Mouse (Mus musculus) kidney, adult 2 months (tissue): Measurements from ENCODE around the gene Pdzrn3. TPM values are rescaled to one million over a fixed set of nuclear protein-coding genes. Genes with fewer than 3 reads are reported as not detected.

ENCODE experiments used
- DNase-seq: peaks from one replicate; pipeline ENCODE4 v3.0.0; 2021
- H3K27ac ChIP-seq: fragments of 200-500 bp; 2 replicates; pipeline ENCODE4 v1.5.1; 2012; ENCODE audit warnings: low read depth, low read length, control low read depth, inconsistent platforms; ENCODE audit not compliant: insufficient read depth
- H3K27me3 ChIP-seq: fragments of 200-500 bp; replicated peaks from 2 replicates; pipeline ENCODE4 v1.6.1; 2012; ENCODE audit warnings: mild to moderate bottlenecking, moderate library complexity, low read length, inconsistent platforms; ENCODE audit not compliant: control insufficient read depth, insufficient read depth
- H3K36me3 ChIP-seq: fragments of 200-500 bp; 2 replicates; pipeline ENCODE4 v1.6.1; 2012; ENCODE audit warnings: mild to moderate bottlenecking, moderate library complexity, low read length, inconsistent platforms; ENCODE audit not compliant: control insufficient read depth, insufficient read depth
- H3K4me1 ChIP-seq: fragments of 200-500 bp; 2 replicates; pipeline ENCODE4 v1.6.1; 2011; ENCODE audit warnings: low read length; ENCODE audit not compliant: control insufficient read depth, insufficient read depth
- H3K4me3 ChIP-seq: fragments of 200-500 bp; 2 replicates; pipeline ENCODE4 v1.5.1; 2011; ENCODE audit warnings: mild to moderate bottlenecking, low read depth, low read length, control low read depth; ENCODE audit not compliant: insufficient read depth
- CTCF ChIP-seq: fragments of 200-500 bp; conservative IDR thresholded peaks from 2 replicates; pipeline ENCODE4 v1.5.1; 2011; ENCODE audit warnings: low read depth, mild to moderate bottlenecking, control low read depth, low read length, moderate library complexity, mixed read lengths; ENCODE audit not compliant: insufficient read depth, insufficient read length
- POLR2A ChIP-seq: fragments of 200-500 bp; IDR thresholded peaks from one replicate; pipeline ENCODE4 v1.6.1; 2011; ENCODE audit warnings: low read depth, low read length, control low read depth
- WGBS: fragments of 180-500 bp; shearing (Covaris S2); methylation state at CpG from one replicate; pipeline ENCODE4 v1.1.7; 2018; 5-methylcytosine and 5-hydroxymethylcytosine counted together
- polyA plus RNA-seq: library from polyadenylated mRNA; depleted of rRNA; stranded (reverse); fragments of >200 nt; gene quantifications from 2 replicates; pipeline ENCODE4 v1.2.3, GENCODE M21; 2012

The Pdzrn3 gene
- polyA plus RNA-seq, 1 experiment, result 11.9 TPM

- Histone ChIP-seq H3K36me3 (no peaks in the 10 kb centered on the region), H3K4me1 (no peaks in the 10 kb centered on the region), H3K4me3 (no peak overlapping the region), H3K27ac (no peak overlapping the region), H3K27me3 (no peaks in the 10 kb centered on the region)
- 76% methylated on average over 4 of the region's 4 CpGs for WGBS
- DNase-seq, result no peak
- TF ChIP-seq CTCF (no peak), POLR2A (no peak)
These were observed 88.3 kb downstream of the Pdzrn3 start for GRCm38 (mm10) chr6:101289428-101289827.

- WGBS, result 72% methylated on average over 5 of the region's 5 CpGs
- Histone ChIP-seq H3K36me3 (no peaks in the 10 kb centered on the region), H3K4me3 (no peak overlapping the region), H3K4me1 (no peaks in the 10 kb centered on the region), H3K27ac (no peak overlapping the region), H3K27me3 (no peaks in the 10 kb centered on the region)
- no peak for DNase-seq
- TF ChIP-seq CTCF, result no peak
- no peak for TF ChIP-seq POLR2A
These were observed 90.0 kb downstream of the Pdzrn3 start for GRCm38 (mm10) chr6:101287566-101288173.

- DNase-seq, result no peak
- 91% methylated on average over 2 of the region's 2 CpGs for WGBS
- Histone ChIP-seq H3K4me1 (no peaks in the 10 kb centered on the region), H3K4me3 (no peak overlapping the region), H3K27me3 (no peaks in the 10 kb centered on the region), H3K27ac (no peak overlapping the region), H3K36me3 (no peaks in the 10 kb centered on the region)
- TF ChIP-seq CTCF (no peak), POLR2A (no peak)
These were observed 90.6 kb downstream of the Pdzrn3 start for GRCm38 (mm10) chr6:101287077-101287476.

GRCm38 (mm10) chr6:101284368-101284955 is 93.2 kb downstream of the Pdzrn3 start:
- 74% methylated on average over 6 of the region's 6 CpGs for WGBS

GRCm38 (mm10) chr6:101283891-101284290 is 93.8 kb downstream of the Pdzrn3 start:
- no peaks in the 10 kb centered on the region for H3K27me3 ChIP-seq
- no peak overlapping the region for H3K4me3 ChIP-seq
- H3K36me3 ChIP-seq, result no peaks in the 10 kb centered on the region
- peaks cover 4% of the 10 kb centered on the region; the same call in 1 of the 2 replicates for H3K4me1 ChIP-seq
- H3K27ac ChIP-seq, result no peak overlapping the region
- no peak for DNase-seq
- TF ChIP-seq POLR2A (no peak), CTCF (no peak)
- WGBS, result 70% methylated on average over 3 of the region's 3 CpGs

More at GRCm38 (mm10) chr6:101284368-101284955, 93.2 kb downstream of the Pdzrn3 start:
- H3K27ac ChIP-seq, result no peak overlapping the region
- no peak for DNase-seq
- peaks cover 2% of the 10 kb centered on the region; the same call in 1 of the 2 replicates for H3K4me1 ChIP-seq
- no peak for TF ChIP-seq POLR2A
- TF ChIP-seq CTCF, result no peak
- H3K4me3 ChIP-seq, result no peak overlapping the region
- H3K36me3 ChIP-seq, result no peaks in the 10 kb centered on the region
- H3K27me3 ChIP-seq, result no peaks in the 10 kb centered on the region

- TF ChIP-seq CTCF (no peak), POLR2A (no peak)
- no peak overlapping the region for H3K27ac ChIP-seq
- DNase-seq, result no peak
- no peaks in the 10 kb centered on the region for H3K36me3 ChIP-seq
- no peaks in the 10 kb centered on the region for H3K27me3 ChIP-seq
- H3K4me1 ChIP-seq, result peaks cover 4% of the 10 kb centered on the region; the same call in 1 of the 2 replicates
- H3K4me3 ChIP-seq, result no peak overlapping the region
- 42% methylated on average over 3 of the region's 3 CpGs for WGBS
These were observed 96.1 kb downstream of the Pdzrn3 start for GRCm38 (mm10) chr6:101281644-101282043.

GRCm38 (mm10) chr6:101280811-101281218 is 96.9 kb downstream of the Pdzrn3 start:
- Histone ChIP-seq H3K4me3 (no peak overlapping the region), H3K27ac (no peak overlapping the region), H3K27me3 (no peaks in the 10 kb centered on the region), H3K4me1 (peaks cover 4% of the 10 kb centered on the region; the same call in 1 of the 2 replicates), H3K36me3 (no peaks in the 10 kb centered on the region)
- TF ChIP-seq CTCF (no peak), POLR2A (no peak)
- WGBS, result 50% methylated on average over 9 of the region's 9 CpGs
- no peak for DNase-seq
